Mouse (Mus musculus) forebrain, embryonic 15.5 days (tissue): ENCODE measurements around the gene Fam118b. TPM values are rescaled to one million over a fixed set of nuclear protein-coding genes. Genes with fewer than 3 reads are reported as not detected.

ENCODE experiments used
- ATAC-seq: fragments of 200-750 bp; cut with Nextera tagmentation; replicated peaks from 2 replicates; pipeline ENCODE4 v1.8.0; 2017; ENCODE audit warnings: mild to moderate bottlenecking, moderate TSS enrichment, moderate library complexity
- H3K27ac ChIP-seq: fragments of 300-500 bp; sonication (generic); replicated peaks from 2 replicates; pipeline ENCODE4 v1.5.1; 2015; ENCODE audit warnings: mild to moderate bottlenecking, inconsistent platforms
- H3K27me3 ChIP-seq: fragments of 300-500 bp; sonication (generic); 2 replicates; pipeline ENCODE4 v1.6.1; 2015; ENCODE audit warnings: inconsistent platforms
- H3K36me3 ChIP-seq: fragments of 300-500 bp; sonication (generic); 2 replicates; pipeline ENCODE4 v1.6.1; 2015; ENCODE audit warnings: mild to moderate bottlenecking, inconsistent platforms
- H3K4me1 ChIP-seq: fragments of 300-500 bp; sonication (generic); 2 replicates; pipeline ENCODE4 v1.6.1; 2015; ENCODE audit warnings: inconsistent platforms
- H3K4me2 ChIP-seq: fragments of 300-500 bp; sonication (generic); replicated peaks from 2 replicates; pipeline ENCODE4 v1.6.1; 2015; ENCODE audit warnings: mild to moderate bottlenecking, inconsistent platforms
- H3K4me3 ChIP-seq: fragments of 300-500 bp; sonication (generic); 2 replicates; pipeline ENCODE4 v1.5.1; 2015; ENCODE audit warnings: mild to moderate bottlenecking, inconsistent platforms
- H3K9ac ChIP-seq: fragments of 300-500 bp; sonication (generic); replicated peaks from 2 replicates; pipeline ENCODE4 v1.6.1; 2015; ENCODE audit warnings: mild to moderate bottlenecking, inconsistent platforms
- H3K9me3 ChIP-seq: fragments of 300-500 bp; sonication (generic); 2 replicates; pipeline ENCODE4 v1.6.1; 2016; ENCODE audit warnings: inconsistent platforms
- WGBS: fragments of 180-500 bp; shearing (Covaris S2); methylation state at CpG from one replicate; pipeline ENCODE4 v1.1.7; 2015; ENCODE audit warnings: mixed read lengths; 5-methylcytosine and 5-hydroxymethylcytosine counted together
- polyA plus RNA-seq: library from polyadenylated mRNA; unstranded; fragments of >200 nt; fragmentation: Nextera tagmentation; extraction: Ambion mirVana; gene quantifications from 2 replicates; pipeline ENCODE4 v1.2.1, GENCODE M21; 2015

Gene Fam118b
- polyA plus RNA-seq, 1 experiment from 2014 or later, result 92.9 TPM

DNA sequence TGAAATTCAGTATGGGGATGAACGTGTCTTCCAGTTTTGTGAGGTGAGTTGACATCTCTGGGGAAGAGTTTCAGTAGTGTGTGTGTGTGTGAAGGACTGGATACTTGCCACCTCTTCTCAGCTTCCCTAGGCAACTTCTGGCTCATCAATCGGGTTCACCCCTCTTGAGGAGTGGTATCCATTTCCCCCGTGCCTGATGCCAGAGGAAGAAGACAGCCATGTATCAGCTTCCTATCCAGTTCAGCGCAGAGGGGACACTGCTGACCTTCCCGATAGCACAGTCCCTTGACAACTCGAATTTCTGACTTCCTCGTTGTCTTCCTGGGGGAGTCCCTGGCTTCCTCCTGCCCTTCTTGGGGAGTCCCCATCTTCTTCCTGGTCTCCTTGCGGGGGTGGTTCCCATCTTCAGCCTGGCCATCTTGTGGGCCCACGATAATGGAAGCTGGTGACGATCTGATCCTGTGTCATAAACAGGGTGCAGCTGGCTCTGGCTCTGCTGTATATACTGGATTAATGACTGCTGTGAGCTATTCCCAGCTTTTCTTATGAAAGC is 80.2 kb downstream of the Fam118b start:
- no peak for ATAC-seq
- Histone ChIP-seq H3K4me3 (no peak overlapping the region), H3K27me3 (no peaks in the 10 kb centered on the region), H3K9me3 (no peaks in the 10 kb centered on the region), H3K36me3 (no peaks in the 10 kb centered on the region), H3K4me2 (no peak overlapping the region), H3K27ac (no peak overlapping the region), H3K4me1 (peaks cover 10% of the 10 kb centered on the region), H3K9ac (no peak overlapping the region)
- WGBS, result 86% methylated on average over 10 of the region's 10 CpGs

- H3K4me2 ChIP-seq, result no peak overlapping the region
- WGBS, result 85% methylated on average over 4 of the region's 4 CpGs
- ATAC-seq, result no peak
- no peak overlapping the region for H3K27ac ChIP-seq
- no peaks in the 10 kb centered on the region for H3K36me3 ChIP-seq
- H3K4me1 ChIP-seq, result peaks cover 10% of the 10 kb centered on the region
- H3K9me3 ChIP-seq, result no peaks in the 10 kb centered on the region
- no peaks in the 10 kb centered on the region for H3K27me3 ChIP-seq
- no peak overlapping the region for H3K4me3 ChIP-seq
- no peak overlapping the region for H3K9ac ChIP-seq
Measured at GRCm38 (mm10) chr9:35186430-35186829, 81.2 kb downstream of the Fam118b start.

DNA sequence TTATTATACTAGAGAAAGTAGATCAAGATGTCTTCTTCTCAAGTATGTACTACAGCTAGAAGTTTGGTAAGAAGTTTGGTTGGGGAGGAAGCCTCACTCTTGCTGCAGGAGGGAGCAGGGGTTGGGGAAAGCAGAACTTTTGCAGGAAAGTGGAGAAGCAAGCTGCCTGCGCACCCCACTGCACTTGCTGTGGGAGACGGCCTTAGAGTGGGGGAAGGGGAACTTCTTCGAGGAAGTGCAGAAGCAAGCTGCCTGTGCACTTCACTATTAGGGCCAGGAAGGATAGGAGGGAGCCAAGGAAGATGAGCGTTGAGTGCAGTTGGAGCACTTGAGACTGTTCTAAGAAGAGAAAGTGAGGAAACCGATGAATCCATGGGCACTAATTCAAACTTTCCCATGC is 84.2 kb downstream of the Fam118b start:
- Histone ChIP-seq H3K9me3 (no peaks in the 10 kb centered on the region), H3K4me1 (no peaks in the 10 kb centered on the region), H3K4me2 (no peak overlapping the region), H3K27me3 (no peaks in the 10 kb centered on the region), H3K27ac (no peak overlapping the region), H3K36me3 (no peaks in the 10 kb centered on the region), H3K9ac (no peak overlapping the region), H3K4me3 (no peak overlapping the region)
- ATAC-seq, result no peak
- 73% methylated on average over 5 of the region's 5 CpGs for WGBS

DNA sequence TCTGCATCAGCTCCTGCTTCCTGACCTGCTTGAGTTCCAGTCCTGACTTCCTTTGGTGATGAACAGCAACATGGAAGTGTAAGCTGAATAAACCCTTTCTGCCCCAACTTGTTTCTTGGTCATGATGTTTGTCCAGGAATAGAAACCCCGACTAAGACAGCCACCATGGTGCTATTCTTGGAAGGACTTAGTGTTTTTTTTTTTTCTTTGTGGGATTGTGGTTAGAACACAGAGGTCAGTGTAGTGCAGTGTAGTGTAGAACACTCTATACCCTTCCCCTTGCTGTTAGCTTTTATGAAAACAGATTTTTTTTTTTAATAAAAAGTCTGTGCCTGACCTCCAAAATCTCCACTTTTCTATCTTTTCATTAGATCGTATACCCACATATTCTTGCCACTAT is 84.8 kb downstream of the Fam118b start:
- no peak overlapping the region for H3K9ac ChIP-seq
- no peaks in the 10 kb centered on the region for H3K36me3 ChIP-seq
- H3K4me3 ChIP-seq, result no peak overlapping the region
- no peaks in the 10 kb centered on the region for H3K4me1 ChIP-seq
- no peaks in the 10 kb centered on the region for H3K9me3 ChIP-seq
- H3K27me3 ChIP-seq, result no peaks in the 10 kb centered on the region
- H3K27ac ChIP-seq, result no peak overlapping the region
- no peak overlapping the region for H3K4me2 ChIP-seq
- no peak for ATAC-seq
- WGBS, result 82% methylated on average over 2 of the region's 2 CpGs

DNA sequence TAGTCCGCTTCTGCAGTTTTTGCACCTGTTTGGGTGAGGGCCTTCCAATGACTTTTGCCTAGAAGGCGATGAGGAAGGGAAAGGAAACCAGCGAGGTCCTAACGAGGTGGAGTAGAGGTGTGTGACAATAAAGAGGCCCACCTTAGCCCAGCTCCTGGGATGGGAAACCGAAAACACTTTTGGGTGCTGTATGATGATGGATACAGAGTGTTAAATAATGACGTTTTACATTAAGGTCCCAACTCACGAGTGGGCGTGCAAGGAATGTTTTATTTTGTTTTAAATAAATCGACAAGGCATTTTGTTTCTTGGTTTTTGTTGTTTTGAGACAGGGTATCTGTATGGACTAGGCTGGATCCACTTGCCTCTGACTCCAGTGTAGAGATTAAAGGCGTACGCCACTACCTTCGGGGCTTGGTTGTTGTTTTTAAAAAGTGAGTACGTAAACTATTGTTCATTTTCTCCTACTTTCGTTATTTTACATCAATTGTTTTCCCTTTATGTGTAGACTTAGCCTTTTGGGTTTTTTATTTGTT is 91.4 kb downstream of the Fam118b start:
- Histone ChIP-seq H3K27ac (peak overlapping the region; percentile 98), H3K36me3 (no peaks in the 10 kb centered on the region), H3K9ac (peak overlapping the region; percentile 80), H3K4me3 (peak overlapping the region; percentile 84), H3K27me3 (no peaks in the 10 kb centered on the region), H3K4me2 (peak overlapping the region; percentile 80), H3K9me3 (no peaks in the 10 kb centered on the region), H3K4me1 (peaks cover 13% of the 10 kb centered on the region)
- 47% methylated on average over 14 of the region's 14 CpGs for WGBS
- peak; percentile 42; the same call in 1 of the 2 replicates for ATAC-seq

DNA sequence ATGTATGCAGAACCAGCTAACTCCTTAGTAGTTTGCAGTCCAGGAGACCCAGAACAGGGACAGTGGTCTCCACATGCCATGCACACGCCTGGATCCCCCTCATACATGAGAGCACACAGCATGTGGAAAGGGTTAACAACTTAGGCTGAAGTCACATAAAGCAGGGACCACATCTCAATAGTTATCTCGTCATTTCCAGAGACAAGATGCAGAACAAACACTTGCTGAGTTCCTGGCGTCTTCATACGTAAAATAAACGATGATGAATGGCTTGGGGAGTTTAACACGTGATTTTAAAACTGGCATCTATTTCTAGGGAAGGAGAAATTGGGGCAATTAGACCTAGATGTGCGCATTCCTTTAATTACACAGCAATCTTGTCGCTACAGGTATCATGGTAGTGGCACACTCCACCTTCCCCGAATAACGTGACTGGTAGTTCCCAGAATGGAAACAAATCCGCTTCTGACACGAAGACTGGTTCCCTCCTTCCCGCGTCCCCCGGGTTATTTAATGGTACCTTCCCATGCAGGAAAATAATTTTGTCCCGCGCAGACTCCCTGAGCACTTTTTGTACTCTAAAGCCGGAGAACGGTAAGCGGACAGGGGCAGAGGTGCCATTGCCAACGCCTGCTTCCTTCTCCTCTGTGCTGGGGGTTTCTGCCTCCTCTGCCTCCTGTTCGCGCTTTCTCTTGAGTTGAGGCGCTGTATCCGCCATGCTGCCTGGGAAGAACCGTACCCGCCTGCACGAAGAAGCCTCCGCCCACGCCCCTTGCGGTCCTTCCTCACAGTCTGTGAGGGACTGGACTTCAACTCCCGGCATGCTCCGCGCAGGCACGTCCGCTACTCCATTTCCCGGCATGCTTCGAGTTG is 92.1 kb downstream of the Fam118b start, which contains the start of gene Dcps:
TSS of gene Dcps (minus strand) at position 811 of the 873 bp plus-strand sequence.
- H3K9me3 ChIP-seq, result no peaks in the 10 kb centered on the region
- no peaks in the 10 kb centered on the region for H3K27me3 ChIP-seq
- H3K4me2 ChIP-seq, result peak within 1 kb of the TSS; percentile 80
- H3K9ac ChIP-seq, result peak within 1 kb of the TSS; percentile 80
- H3K4me3 ChIP-seq, result peak within 1 kb of the TSS; percentile 84
- no peaks in the 10 kb centered on the region for H3K36me3 ChIP-seq
- under 1% methylated on average over 38 of the region's 38 CpGs for WGBS
- H3K27ac ChIP-seq, result peak within 1 kb of the TSS; percentile 98
- peaks cover 13% of the 10 kb centered on the region for H3K4me1 ChIP-seq
- ATAC-seq, result peak; percentile 98

DNA sequence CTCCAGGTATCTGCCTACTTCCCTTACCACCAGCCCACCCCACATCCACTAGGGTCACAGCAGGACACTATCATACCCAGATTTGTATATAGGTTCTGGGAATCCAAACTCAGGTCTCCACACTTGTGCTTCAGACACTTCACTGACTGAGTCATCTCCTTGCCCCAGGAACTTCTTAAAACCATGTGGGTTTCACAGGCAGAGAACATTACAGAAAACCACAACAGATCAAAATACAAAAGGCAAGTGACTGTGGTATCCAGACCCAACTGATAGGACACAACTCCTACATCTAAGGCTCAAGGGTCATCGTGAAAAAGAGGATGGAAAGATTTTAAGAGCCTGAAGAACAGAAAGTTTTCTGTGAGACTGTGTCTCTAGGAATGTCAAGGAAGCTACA is 94.3 kb downstream of the Fam118b start:
- WGBS, result 93% methylated on average over 1 of the region's 1 CpGs
- no peaks in the 10 kb centered on the region for H3K9me3 ChIP-seq
- no peak overlapping the region for H3K27ac ChIP-seq
- H3K4me2 ChIP-seq, result no peak overlapping the region
- no peak overlapping the region for H3K4me3 ChIP-seq
- H3K9ac ChIP-seq, result no peak overlapping the region
- ATAC-seq, result no peak
- H3K4me1 ChIP-seq, result peaks cover 13% of the 10 kb centered on the region
- no peaks in the 10 kb centered on the region for H3K36me3 ChIP-seq
- no peaks in the 10 kb centered on the region for H3K27me3 ChIP-seq

DNA sequence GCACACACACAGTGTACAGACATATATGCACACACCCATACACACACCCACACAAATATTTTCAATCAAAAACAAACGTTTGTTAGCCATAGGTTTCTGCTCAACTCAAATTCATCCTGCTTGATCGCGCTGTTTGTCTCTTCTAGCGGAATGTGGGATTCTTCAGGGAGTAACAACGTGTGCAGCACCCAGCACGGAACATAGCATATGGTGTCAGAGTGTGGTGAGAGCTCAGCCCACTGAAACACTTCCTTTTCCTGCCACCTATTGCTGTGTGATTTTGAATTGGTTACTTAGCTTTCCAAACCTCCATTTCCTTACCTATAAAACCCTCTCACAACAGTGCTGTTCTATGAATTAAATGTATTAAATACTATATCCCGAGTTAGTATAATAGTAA is 97.5 kb downstream of the Fam118b start:
- H3K9ac ChIP-seq, result no peak overlapping the region
- WGBS, result 92% methylated on average over 7 of the region's 7 CpGs
- H3K27me3 ChIP-seq, result no peaks in the 10 kb centered on the region
- no peaks in the 10 kb centered on the region for H3K9me3 ChIP-seq
- H3K4me3 ChIP-seq, result no peak overlapping the region
- ATAC-seq, result no peak
- no peak overlapping the region for H3K4me2 ChIP-seq
- H3K27ac ChIP-seq, result no peak overlapping the region
- H3K4me1 ChIP-seq, result peaks cover 16% of the 10 kb centered on the region
- no peaks in the 10 kb centered on the region for H3K36me3 ChIP-seq

Other genes starting within 250 kb of the Fam118b start
- gene St3gal4, start 148.5 kb downstream of the Fam118b start, polyA plus RNA-seq, result 13.7 and 13.8 TPM in 2 replicates
- 85.6 and 91.2 TPM in 2 replicates for gene Dcps, start 91.7 kb downstream of the Fam118b start, polyA plus RNA-seq
- gene Srpr, start 67.6 kb downstream of the Fam118b start, polyA plus RNA-seq, result 49.4 and 54.4 TPM in 2 replicates
- 3.8 and 4.4 TPM in 2 replicates for gene Tirap, start 67.5 kb downstream of the Fam118b start, polyA plus RNA-seq
- gene Foxred1, start 56.8 kb downstream of the Fam118b start, polyA plus RNA-seq, result 42.8 and 43.4 TPM in 2 replicates
- 20.3 and 23.6 TPM in 2 replicates for gene Rpusd4, start 60 bp upstream of the Fam118b start, polyA plus RNA-seq
- 15.0 and 18.2 TPM in 2 replicates for gene Cdon, start 153.3 kb upstream of the Fam118b start, polyA plus RNA-seq